Mouse (Mus musculus) liver, embryonic 13.5 days (tissue): ENCODE measurements around the gene Eppin. TPM values are rescaled to one million over a fixed set of nuclear protein-coding genes. Genes with fewer than 3 reads are reported as not detected.

Experiments used
- ATAC-seq: fragments of 200-750 bp; cut with Nextera tagmentation; 2 replicates; pipeline ENCODE4 v1.8.0; 2017; ENCODE audit warnings: low read depth, mild to moderate bottlenecking, moderate number of reproducible peaks, moderate library complexity
- DNase-seq: peaks from one replicate; pipeline ENCODE4 v3.0.0; 2022
- H3K27ac ChIP-seq: fragments of 300-500 bp; sonication (generic); 2 replicates; pipeline ENCODE4 v1.5.1; 2015; ENCODE audit warnings: moderate library complexity, mild to moderate bottlenecking, inconsistent platforms
- H3K27me3 ChIP-seq: fragments of 300-500 bp; sonication (generic); 2 replicates; pipeline ENCODE4 v1.6.1; 2015; ENCODE audit warnings: mild to moderate bottlenecking, inconsistent platforms
- H3K36me3 ChIP-seq: fragments of 300-500 bp; sonication (generic); 2 replicates; pipeline ENCODE4 v1.6.1; 2015; ENCODE audit warnings: mild to moderate bottlenecking, inconsistent platforms
- H3K4me1 ChIP-seq: fragments of 300-500 bp; sonication (generic); replicated peaks from 2 replicates; pipeline ENCODE4 v1.6.1; 2015; ENCODE audit warnings: inconsistent platforms
- H3K4me2 ChIP-seq: fragments of 300-500 bp; sonication (generic); 2 replicates; pipeline ENCODE4 v1.6.1; 2015; ENCODE audit warnings: inconsistent platforms, mild to moderate bottlenecking, moderate library complexity
- H3K4me3 ChIP-seq: fragments of 300-500 bp; sonication (generic); replicated peaks from 2 replicates; pipeline ENCODE4 v1.5.1; 2015; ENCODE audit warnings: mild to moderate bottlenecking, inconsistent platforms
- H3K9ac ChIP-seq: fragments of 300-500 bp; sonication (generic); 2 replicates; pipeline ENCODE4 v1.6.1; 2015; ENCODE audit warnings: mild to moderate bottlenecking, inconsistent platforms
- H3K9me3 ChIP-seq: fragments of 300-500 bp; sonication (generic); replicated peaks from 2 replicates; pipeline ENCODE4 v1.6.1; 2016; ENCODE audit warnings: inconsistent platforms
- WGBS: fragments of 180-500 bp; shearing (Covaris S2); methylation state at CpG from one replicate; pipeline ENCODE4 v1.1.7; 2015; ENCODE audit not compliant: insufficient replicate concordance; 5-methylcytosine and 5-hydroxymethylcytosine counted together
- polyA plus RNA-seq: library from polyadenylated mRNA; unstranded; fragments of >200 nt; fragmentation: Nextera tagmentation; extraction: Ambion mirVana; gene quantifications from 2 replicates; pipeline ENCODE4 v1.2.1, GENCODE M21; 2015

Eppin gene
- polyA plus RNA-seq, 1 experiment from 2014 or later: not detected

GRCm38 (mm10) chr2:164558426-164558825, 35.0 kb downstream of the Eppin start:
- 72% methylated on average over 8 of the region's 8 CpGs for WGBS
- Histone ChIP-seq H3K27ac (no peak overlapping the region), H3K4me3 (no peak overlapping the region)

GRCm38 (mm10) chr2:164551502-164551901, 41.9 kb downstream of the Eppin start:
- H3K27me3 ChIP-seq: peaks cover 17% of the 10 kb centered on the region
- no peak overlapping the region for H3K9ac ChIP-seq
- ATAC-seq (no peak), DNase-seq (no peak)
- no peaks in the 10 kb centered on the region for H3K9me3 ChIP-seq
- H3K4me3 ChIP-seq: no peak overlapping the region
- H3K4me2 ChIP-seq: no peak overlapping the region
- H3K36me3 ChIP-seq: no peaks in the 10 kb centered on the region
- H3K27ac ChIP-seq: no peak overlapping the region
- 65% methylated on average over 9 of the region's 9 CpGs for WGBS
- H3K4me1 ChIP-seq: no peaks in the 10 kb centered on the region

More at GRCm38 (mm10) chr2:164558426-164558825, 35.0 kb downstream of the Eppin start:
- H3K9ac ChIP-seq: no peak overlapping the region
- no peaks in the 10 kb centered on the region for H3K36me3 ChIP-seq
- no peak overlapping the region for H3K4me2 ChIP-seq
- H3K4me1 ChIP-seq: no peaks in the 10 kb centered on the region
- ATAC-seq: no peak
- H3K9me3 ChIP-seq: no peaks in the 10 kb centered on the region
- peaks cover 26% of the 10 kb centered on the region for H3K27me3 ChIP-seq
- DNase-seq: no peak

DNA sequence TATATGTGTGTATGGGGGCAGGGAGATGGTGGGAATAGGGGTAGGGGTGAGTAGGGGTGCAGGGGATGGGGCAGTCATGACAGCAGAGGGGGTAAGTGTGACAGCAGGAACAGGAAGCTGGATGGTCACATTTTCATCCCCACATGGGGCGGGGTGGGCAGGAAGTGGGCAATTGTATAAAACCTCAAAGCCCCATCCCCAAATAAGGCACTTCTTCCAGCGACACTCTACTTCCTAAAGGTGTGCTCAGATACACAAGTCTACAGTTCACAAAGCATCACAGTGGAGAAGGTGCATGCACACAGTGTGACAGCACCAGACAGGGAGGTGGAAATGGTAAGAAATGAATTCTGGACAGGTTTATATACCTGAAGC, 42.5 kb downstream of the Eppin start:
- Histone ChIP-seq H3K4me3 (no peak overlapping the region), H3K36me3 (no peaks in the 10 kb centered on the region), H3K27ac (no peak overlapping the region), H3K27me3 (peaks cover 17% of the 10 kb centered on the region), H3K9me3 (no peaks in the 10 kb centered on the region), H3K9ac (no peak overlapping the region), H3K4me1 (no peaks in the 10 kb centered on the region), H3K4me2 (no peak overlapping the region)
- no peak for ATAC-seq
- WGBS: 16% methylated on average over 2 of the region's 2 CpGs
- no peak for DNase-seq

- ATAC-seq (no peak), DNase-seq (no peak)
- Histone ChIP-seq H3K9ac (no peak overlapping the region), H3K4me1 (no peaks in the 10 kb centered on the region), H3K9me3 (no peaks in the 10 kb centered on the region), H3K36me3 (no peaks in the 10 kb centered on the region), H3K27me3 (peaks cover 17% of the 10 kb centered on the region), H3K27ac (no peak overlapping the region), H3K4me3 (no peak overlapping the region), H3K4me2 (no peak overlapping the region)
- WGBS: 24% methylated on average over 10 of the region's 10 CpGs
Measured at GRCm38 (mm10) chr2:164549963-164550894, 43.2 kb downstream of the Eppin start.

GRCm38 (mm10) chr2:164549338-164549737, 44.1 kb downstream of the Eppin start:
- H3K4me1 ChIP-seq: no peaks in the 10 kb centered on the region
- 27% methylated on average over 4 of the region's 4 CpGs for WGBS
- no peaks in the 10 kb centered on the region for H3K36me3 ChIP-seq
- no peak for ATAC-seq
- peaks cover 17% of the 10 kb centered on the region for H3K27me3 ChIP-seq
- no peak overlapping the region for H3K4me3 ChIP-seq
- no peak overlapping the region for H3K4me2 ChIP-seq
- DNase-seq: no peak
- no peaks in the 10 kb centered on the region for H3K9me3 ChIP-seq
- no peak overlapping the region for H3K27ac ChIP-seq
- H3K9ac ChIP-seq: no peak overlapping the region

GRCm38 (mm10) chr2:164544454-164545097, 48.8 kb downstream of the Eppin start:
- ATAC-seq (no peak), DNase-seq (no peak)
- H3K9me3 ChIP-seq: no peaks in the 10 kb centered on the region
- H3K9ac ChIP-seq: no peak overlapping the region
- H3K27ac ChIP-seq: no peak overlapping the region
- H3K4me3 ChIP-seq: no peak overlapping the region
- H3K27me3 ChIP-seq: peaks cover 3% of the 10 kb centered on the region; the same call in 1 of the 2 replicates
- no peak overlapping the region for H3K4me2 ChIP-seq
- no peaks in the 10 kb centered on the region for H3K4me1 ChIP-seq
- no peaks in the 10 kb centered on the region for H3K36me3 ChIP-seq
- WGBS: 11% methylated on average over 5 of the region's 5 CpGs

GRCm38 (mm10) chr2:164543745-164544144, 49.6 kb downstream of the Eppin start:
- no peak overlapping the region for H3K27ac ChIP-seq
- ATAC-seq: no peak

GRCm38 (mm10) chr2:164542598-164542997, 50.8 kb downstream of the Eppin start:
- H3K4me2 ChIP-seq: no peak overlapping the region
- H3K4me1 ChIP-seq: no peaks in the 10 kb centered on the region
- H3K36me3 ChIP-seq: no peaks in the 10 kb centered on the region
- H3K9me3 ChIP-seq: no peaks in the 10 kb centered on the region
- no peak overlapping the region for H3K9ac ChIP-seq
- ATAC-seq (no peak), DNase-seq (no peak)
- H3K27ac ChIP-seq: no peak overlapping the region
- H3K4me3 ChIP-seq: no peak overlapping the region
- WGBS: 66% methylated on average over 7 of the region's 7 CpGs
- no peaks in the 10 kb centered on the region for H3K27me3 ChIP-seq

More at GRCm38 (mm10) chr2:164543745-164544144, 49.6 kb downstream of the Eppin start:
- Histone ChIP-seq H3K9ac (no peak overlapping the region), H3K36me3 (no peaks in the 10 kb centered on the region), H3K27me3 (no peaks in the 10 kb centered on the region), H3K4me2 (no peak overlapping the region), H3K4me1 (no peaks in the 10 kb centered on the region), H3K9me3 (no peaks in the 10 kb centered on the region), H3K4me3 (no peak overlapping the region)
- DNase-seq: no peak
- 40% methylated on average over 2 of the region's 2 CpGs for WGBS

DNA sequence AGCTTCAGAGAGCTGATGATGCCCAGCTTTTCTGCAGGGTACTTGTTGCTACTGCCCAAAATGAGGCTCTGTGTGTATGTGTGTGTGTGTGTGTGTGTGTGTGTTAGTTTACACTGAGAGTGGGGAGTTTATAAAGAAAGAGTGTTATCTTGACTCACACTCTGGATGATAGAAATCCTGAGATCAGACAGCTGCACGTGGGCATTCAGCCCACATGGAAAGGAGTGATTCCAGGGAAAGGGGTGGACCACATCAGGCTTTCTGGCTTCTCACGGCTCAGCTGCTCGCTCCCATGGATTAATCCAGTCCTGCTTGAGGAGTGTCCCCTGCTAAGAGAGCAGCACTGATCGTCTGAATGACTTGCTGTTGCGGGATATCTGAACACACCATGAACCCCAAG, 51.3 kb downstream of the Eppin start:
- Histone ChIP-seq H3K27ac (no peak overlapping the region), H3K27me3 (no peaks in the 10 kb centered on the region), H3K36me3 (no peaks in the 10 kb centered on the region), H3K9ac (no peak overlapping the region), H3K4me2 (no peak overlapping the region), H3K4me1 (no peaks in the 10 kb centered on the region), H3K9me3 (no peaks in the 10 kb centered on the region), H3K4me3 (no peak overlapping the region)
- ATAC-seq (no peak), DNase-seq (no peak)
- 63% methylated on average over 5 of the region's 5 CpGs for WGBS

DNA sequence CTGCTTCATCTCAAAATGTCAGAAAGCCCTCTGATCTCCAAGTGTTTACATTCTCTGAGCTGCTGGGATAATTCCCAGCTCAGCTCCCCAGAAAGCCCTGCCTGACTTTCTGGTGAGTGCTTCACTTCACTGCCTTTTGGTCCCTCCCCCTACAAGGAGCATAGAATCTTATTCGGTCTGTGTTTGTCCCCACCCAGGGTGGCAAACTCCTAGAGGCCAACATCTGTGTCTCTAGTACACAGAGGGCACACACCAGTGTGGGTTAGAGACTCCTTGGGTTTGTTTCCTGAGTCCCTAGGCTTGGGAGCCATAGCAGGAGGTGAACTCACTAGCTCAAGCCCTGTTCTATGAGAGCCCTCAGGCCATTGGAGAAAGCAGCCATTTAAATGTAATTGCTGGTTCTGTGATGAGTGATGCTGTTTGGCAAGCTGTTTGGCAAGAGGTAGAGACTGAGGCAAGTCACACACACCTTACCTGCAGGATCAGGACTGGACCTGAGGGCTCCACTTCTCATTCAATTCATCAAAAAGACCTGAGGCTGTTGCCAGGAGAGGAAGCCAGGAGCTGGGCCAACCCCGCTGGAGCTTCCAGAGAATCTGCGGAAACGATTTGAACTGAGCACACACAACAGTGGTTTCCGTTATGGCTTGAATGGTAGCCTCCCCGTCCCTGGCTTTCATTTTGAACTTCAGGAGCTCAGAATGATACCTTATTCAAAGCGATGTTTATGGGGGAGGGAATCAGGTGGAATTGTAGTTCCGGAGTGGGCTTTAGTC, 52.6 kb downstream of the Eppin start:
- Histone ChIP-seq H3K4me1 (no peaks in the 10 kb centered on the region), H3K27me3 (no peaks in the 10 kb centered on the region), H3K9me3 (no peaks in the 10 kb centered on the region), H3K4me3 (no peak overlapping the region), H3K4me2 (no peak overlapping the region), H3K9ac (no peak overlapping the region), H3K36me3 (no peaks in the 10 kb centered on the region), H3K27ac (no peak overlapping the region)
- no peak for ATAC-seq
- DNase-seq: no peak
- WGBS: 18% methylated on average over 8 of the region's 8 CpGs
